Mouse (Mus musculus) hindbrain, embryonic 13.5 days (tissue): ENCODE results near the gene Macrod2. TPM values are rescaled to one million over a fixed set of nuclear protein-coding genes. Genes with fewer than 3 reads are reported as not detected.
A peak's percentile ranks its signal among the peaks of the same experiment; 100 is the strongest.

Experiments
- ATAC-seq: fragments of 200-750 bp; cut with Nextera tagmentation; 2 replicates; pipeline ENCODE4 v1.8.0; 2017; ENCODE audit warnings: moderate TSS enrichment; ENCODE audit not compliant: low FRiP score
- H3K27ac ChIP-seq: fragments of 300-500 bp; sonication (generic); 2 replicates; pipeline ENCODE4 v1.5.1; 2015; ENCODE audit warnings: inconsistent platforms, mild to moderate bottlenecking, moderate library complexity
- H3K27me3 ChIP-seq: fragments of 300-500 bp; sonication (generic); 2 replicates; pipeline ENCODE4 v1.6.1; 2015; ENCODE audit warnings: mild to moderate bottlenecking, inconsistent platforms
- H3K36me3 ChIP-seq: fragments of 300-500 bp; sonication (generic); 2 replicates; pipeline ENCODE4 v1.6.1; 2015; ENCODE audit warnings: mild to moderate bottlenecking, inconsistent platforms
- H3K4me1 ChIP-seq: fragments of 300-500 bp; sonication (generic); replicated peaks from 2 replicates; pipeline ENCODE4 v1.6.1; 2015; ENCODE audit warnings: inconsistent platforms
- H3K4me2 ChIP-seq: fragments of 300-500 bp; sonication (generic); 2 replicates; pipeline ENCODE4 v1.6.1; 2015; ENCODE audit warnings: inconsistent platforms, mild to moderate bottlenecking, moderate library complexity
- H3K4me3 ChIP-seq: fragments of 300-500 bp; sonication (generic); 2 replicates; pipeline ENCODE4 v1.5.1; 2015; ENCODE audit warnings: mild to moderate bottlenecking, inconsistent platforms
- H3K9ac ChIP-seq: fragments of 300-500 bp; sonication (generic); 2 replicates; pipeline ENCODE4 v1.6.1; 2015; ENCODE audit warnings: mild to moderate bottlenecking, inconsistent platforms
- H3K9me3 ChIP-seq: fragments of 300-500 bp; sonication (generic); 2 replicates; pipeline ENCODE4 v1.6.1; 2016; ENCODE audit warnings: inconsistent platforms
- WGBS: fragments of 180-500 bp; shearing (Covaris S2); methylation state at CpG from one replicate; pipeline ENCODE4 v1.1.7; 2015; 5-methylcytosine and 5-hydroxymethylcytosine counted together
- polyA plus RNA-seq: library from polyadenylated mRNA; unstranded; fragments of >200 nt; fragmentation: Nextera tagmentation; extraction: Ambion mirVana; gene quantifications from 2 replicates; pipeline ENCODE4 v1.2.1, GENCODE M21; 2015

The Macrod2 gene
- polyA plus RNA-seq, 1 experiment from 2014 or later: 74.7 TPM

DNA sequence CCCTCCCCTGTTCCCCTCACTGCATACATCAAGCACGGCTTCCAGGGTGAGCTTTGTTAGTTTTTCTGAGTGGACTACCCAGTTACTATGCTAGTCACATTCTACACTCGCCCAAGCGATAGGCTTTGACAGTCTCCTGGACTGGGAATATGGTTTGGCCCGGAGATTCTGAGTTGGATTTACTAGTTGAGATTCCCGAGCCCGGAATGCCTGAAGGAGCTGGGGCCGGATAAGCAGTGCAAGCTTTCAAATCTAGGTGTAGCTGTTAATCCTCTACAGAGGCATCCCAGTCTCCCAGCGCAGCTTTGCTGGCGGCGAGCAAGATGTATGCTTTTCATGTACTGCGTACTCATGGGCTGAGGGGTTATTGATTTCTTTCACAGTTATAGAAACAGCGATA, 275.3 kb downstream of the Macrod2 start:
- Histone ChIP-seq H3K4me1 (peaks cover 21% of the 10 kb centered on the region), H3K9me3 (no peaks in the 10 kb centered on the region), H3K36me3 (no peaks in the 10 kb centered on the region), H3K4me2 (peak overlapping the region; percentile 61), H3K4me3 (peak overlapping the region; percentile 58), H3K27ac (peak overlapping the region; percentile 84), H3K9ac (peak overlapping the region; percentile 77), H3K27me3 (peaks cover 6% of the 10 kb centered on the region; the same call in 1 of the 2 replicates)
- WGBS: under 1% methylated on average over 12 of the region's 12 CpGs
- ATAC-seq: peak; percentile 46; the same call in 1 of the 2 replicates

DNA sequence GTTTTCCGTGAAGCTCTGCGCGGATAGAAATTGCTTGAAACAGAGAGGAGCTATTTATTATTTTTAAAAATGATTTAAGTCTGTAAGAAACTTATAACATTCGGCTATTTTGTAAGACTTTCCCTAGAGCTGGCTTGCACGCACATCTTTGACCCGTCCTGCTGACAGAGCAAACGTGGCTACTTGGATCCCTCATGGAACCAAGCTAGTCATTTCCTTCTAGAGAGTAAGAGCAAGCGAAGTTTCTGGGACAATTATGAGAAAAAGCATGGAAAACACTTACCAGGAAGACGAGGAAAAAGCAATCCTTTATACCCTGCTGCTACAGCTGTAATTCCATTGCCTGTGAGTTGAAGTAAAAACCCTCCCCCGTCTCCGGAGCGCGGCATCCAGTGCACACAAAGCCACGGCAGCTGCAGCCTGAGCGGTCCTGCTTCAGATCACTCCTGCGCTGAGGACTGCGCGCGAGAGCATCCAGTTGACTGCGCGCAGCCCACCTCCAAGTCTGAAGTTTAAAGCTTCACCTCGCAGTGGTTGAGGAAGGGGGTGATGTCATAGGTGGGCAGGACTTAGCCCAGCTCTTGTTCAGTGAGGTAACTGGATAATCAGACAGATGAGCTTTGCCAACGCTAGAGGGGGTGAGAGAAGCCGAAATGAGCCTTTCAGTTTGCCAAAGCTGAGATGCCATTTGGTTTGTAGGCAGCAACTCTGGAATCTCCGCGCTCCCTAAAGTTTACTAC, 276.0 kb downstream of the Macrod2 start, which contains the start of gene Flrt3:
TSS of gene Flrt3 (minus strand) at position 507 of the 740 bp plus-strand sequence.
- Histone ChIP-seq H3K27me3 (peaks cover 6% of the 10 kb centered on the region; the same call in 1 of the 2 replicates), H3K4me1 (peaks cover 16% of the 10 kb centered on the region), H3K9ac (peak within 1 kb of the TSS; percentile 77), H3K9me3 (no peaks in the 10 kb centered on the region), H3K27ac (peak within 1 kb of the TSS; percentile 84), H3K4me2 (peak within 1 kb of the TSS; percentile 61), H3K4me3 (peak within 1 kb of the TSS; percentile 58), H3K36me3 (no peaks in the 10 kb centered on the region)
- ATAC-seq: peak; percentile 98
- WGBS: 1% methylated on average over 26 of the region's 26 CpGs

DNA sequence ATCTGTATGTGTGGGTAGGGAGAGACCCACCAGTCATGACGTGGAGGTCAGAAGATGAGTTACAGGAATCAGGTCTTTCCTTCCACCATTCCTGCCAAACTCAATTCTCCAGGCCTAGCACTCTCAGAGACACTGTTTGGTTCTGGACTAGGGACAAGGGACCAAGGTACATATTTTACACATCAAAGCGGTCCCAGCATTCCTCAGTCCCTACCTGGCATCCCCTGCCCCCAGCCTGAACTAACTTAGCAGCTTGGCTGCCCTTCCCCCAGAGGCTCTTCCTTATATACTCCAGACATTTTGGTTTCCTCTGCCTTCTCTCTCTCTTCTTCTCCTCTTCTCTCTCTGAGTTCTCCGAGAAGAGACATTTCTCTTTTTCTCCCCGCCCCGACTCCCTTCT, 278.4 kb downstream of the Macrod2 start:
- ATAC-seq: no peak
- no peak overlapping the region for H3K9ac ChIP-seq
- H3K9me3 ChIP-seq: no peaks in the 10 kb centered on the region
- H3K4me3 ChIP-seq: no peak overlapping the region
- no peak overlapping the region for H3K27ac ChIP-seq
- WGBS: 89% methylated on average over 5 of the region's 5 CpGs
- H3K4me2 ChIP-seq: no peak overlapping the region
- 0 out of 2 replicates have a peak, but pooled peaks cover 3% of the 10 kb centered on the region for H3K4me1 ChIP-seq
- no peaks in the 10 kb centered on the region for H3K36me3 ChIP-seq
- peaks cover 6% of the 10 kb centered on the region; the same call in 1 of the 2 replicates for H3K27me3 ChIP-seq

DNA sequence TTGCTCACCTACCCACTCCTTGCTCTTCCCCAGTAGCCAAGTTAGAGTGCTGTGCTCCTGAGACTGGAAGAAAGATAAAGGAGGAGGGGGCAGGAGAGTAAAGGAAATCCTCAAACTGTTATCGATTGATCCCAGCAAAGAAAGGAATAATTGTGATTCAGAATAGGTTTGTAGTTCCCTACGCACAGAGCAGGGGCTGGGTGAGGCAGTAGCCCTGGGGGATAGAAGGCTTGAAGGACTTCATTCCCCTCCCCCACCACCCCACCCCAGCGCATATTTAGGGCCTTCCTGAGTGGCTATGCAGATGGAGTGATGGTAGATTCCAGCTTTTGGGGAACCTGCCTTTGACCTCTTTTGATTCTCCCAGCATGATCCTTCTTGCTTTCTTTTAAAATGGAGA, 281.6 kb downstream of the Macrod2 start:
- ATAC-seq: no peak
- Histone ChIP-seq H3K4me2 (no peak overlapping the region), H3K27ac (no peak overlapping the region), H3K9ac (no peak overlapping the region), H3K4me3 (no peak overlapping the region), H3K27me3 (peaks cover 6% of the 10 kb centered on the region; the same call in 1 of the 2 replicates), H3K9me3 (no peaks in the 10 kb centered on the region), H3K36me3 (no peaks in the 10 kb centered on the region), H3K4me1 (no peaks in the 10 kb centered on the region)
- 12% methylated on average over 3 of the region's 3 CpGs for WGBS

DNA sequence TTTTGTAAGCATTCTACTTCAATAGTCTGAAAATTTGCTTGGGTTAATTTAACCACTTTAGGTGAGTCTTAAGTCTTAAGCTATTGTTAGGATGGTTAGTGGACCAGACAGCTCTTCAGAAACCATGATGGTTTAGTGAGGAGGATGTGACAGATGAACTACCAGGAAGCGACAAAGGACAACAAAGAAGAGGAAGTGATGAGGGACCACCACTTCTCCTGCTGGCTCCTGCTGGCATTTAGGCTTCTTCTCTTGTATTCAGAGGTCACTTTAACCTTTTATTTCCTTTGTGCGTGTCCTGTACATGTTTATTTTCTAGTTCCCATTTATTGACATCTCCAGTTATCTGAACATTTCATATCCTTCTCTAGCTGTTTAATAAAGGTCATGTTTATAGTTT, 295.8 kb downstream of the Macrod2 start:
- no peaks in the 10 kb centered on the region for H3K9me3 ChIP-seq
- no peaks in the 10 kb centered on the region for H3K4me1 ChIP-seq
- no peak overlapping the region for H3K9ac ChIP-seq
- H3K27me3 ChIP-seq: no peaks in the 10 kb centered on the region
- no peak overlapping the region for H3K4me3 ChIP-seq
- no peaks in the 10 kb centered on the region for H3K36me3 ChIP-seq
- H3K27ac ChIP-seq: no peak overlapping the region
- ATAC-seq: no peak
- 85% methylated on average over 2 of the region's 2 CpGs for WGBS
- H3K4me2 ChIP-seq: no peak overlapping the region

DNA sequence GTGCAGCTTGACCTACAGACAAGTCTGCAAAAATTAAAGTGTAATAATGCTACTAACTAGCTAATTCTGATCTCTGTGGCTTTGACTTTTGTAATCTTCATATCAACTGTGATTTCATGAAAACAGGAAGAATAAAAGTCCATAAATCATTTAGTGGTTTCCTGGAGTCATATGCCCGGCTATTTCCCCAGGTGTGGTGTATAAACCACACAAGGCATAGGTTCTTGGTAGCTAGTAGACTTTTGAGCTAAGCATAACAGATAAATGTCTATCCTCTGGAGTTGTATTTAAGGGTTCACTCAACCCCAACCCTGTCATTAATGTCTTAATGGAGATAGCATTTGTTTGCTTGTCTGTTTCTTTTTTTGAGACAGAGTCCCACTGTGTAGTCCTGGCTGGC, 296.3 kb downstream of the Macrod2 start:
- Histone ChIP-seq H3K9ac (no peak overlapping the region), H3K27ac (no peak overlapping the region), H3K4me3 (no peak overlapping the region), H3K27me3 (no peaks in the 10 kb centered on the region), H3K36me3 (no peaks in the 10 kb centered on the region), H3K9me3 (no peaks in the 10 kb centered on the region), H3K4me2 (no peak overlapping the region), H3K4me1 (no peaks in the 10 kb centered on the region)
- WGBS: 90% methylated on average over 1 of the region's 1 CpGs
- no peak for ATAC-seq

DNA sequence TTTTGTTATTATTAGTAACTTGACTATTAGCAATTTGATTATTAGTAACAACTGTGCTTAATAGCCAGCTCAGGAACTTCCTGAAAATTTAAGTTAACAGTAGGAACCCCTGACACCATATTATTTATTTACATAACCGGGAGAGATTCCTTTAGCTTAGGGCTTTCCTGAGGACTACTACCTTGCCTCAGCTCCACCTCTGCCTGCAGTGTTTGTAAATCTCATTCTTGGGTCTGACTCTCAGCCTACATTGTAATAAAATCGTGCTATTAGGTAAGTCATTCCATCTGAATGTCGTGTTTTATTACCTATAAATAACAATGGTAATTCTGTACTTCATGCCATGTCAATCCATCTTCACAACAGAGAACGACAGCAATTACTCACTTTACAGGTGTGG, 297.4 kb downstream of the Macrod2 start:
- Histone ChIP-seq H3K36me3 (no peaks in the 10 kb centered on the region), H3K9me3 (no peaks in the 10 kb centered on the region), H3K9ac (no peak overlapping the region), H3K4me2 (no peak overlapping the region), H3K4me1 (no peaks in the 10 kb centered on the region), H3K27me3 (no peaks in the 10 kb centered on the region), H3K4me3 (no peak overlapping the region), H3K27ac (no peak overlapping the region)
- ATAC-seq: no peak
- WGBS: 76% methylated on average over 4 of the region's 4 CpGs

DNA sequence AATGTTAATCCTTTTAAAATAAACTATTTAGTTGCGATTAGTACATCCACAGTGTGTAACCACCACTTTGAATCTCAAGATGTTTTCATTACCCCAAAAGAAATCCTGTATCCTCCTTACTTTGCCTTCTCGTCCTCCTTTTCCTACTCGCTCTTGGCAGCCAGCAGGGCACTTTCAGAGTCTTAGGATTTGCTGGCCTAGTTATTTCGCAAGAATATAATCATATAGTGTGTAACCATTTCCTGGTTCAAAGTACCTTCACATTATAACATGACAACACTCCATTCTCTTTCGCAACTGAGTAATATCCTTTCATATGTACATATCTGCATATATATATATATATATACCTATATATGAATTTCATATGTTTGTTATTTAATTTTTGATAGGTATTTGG, 298.7 kb downstream of the Macrod2 start:
- Histone ChIP-seq H3K36me3 (no peaks in the 10 kb centered on the region), H3K27me3 (no peaks in the 10 kb centered on the region), H3K9me3 (no peaks in the 10 kb centered on the region), H3K27ac (no peak overlapping the region), H3K4me2 (no peak overlapping the region), H3K9ac (no peak overlapping the region), H3K4me1 (peaks cover 6% of the 10 kb centered on the region; the same call in 1 of the 2 replicates), H3K4me3 (no peak overlapping the region)
- 94% methylated on average over 5 of the region's 5 CpGs for WGBS
- ATAC-seq: no peak

DNA sequence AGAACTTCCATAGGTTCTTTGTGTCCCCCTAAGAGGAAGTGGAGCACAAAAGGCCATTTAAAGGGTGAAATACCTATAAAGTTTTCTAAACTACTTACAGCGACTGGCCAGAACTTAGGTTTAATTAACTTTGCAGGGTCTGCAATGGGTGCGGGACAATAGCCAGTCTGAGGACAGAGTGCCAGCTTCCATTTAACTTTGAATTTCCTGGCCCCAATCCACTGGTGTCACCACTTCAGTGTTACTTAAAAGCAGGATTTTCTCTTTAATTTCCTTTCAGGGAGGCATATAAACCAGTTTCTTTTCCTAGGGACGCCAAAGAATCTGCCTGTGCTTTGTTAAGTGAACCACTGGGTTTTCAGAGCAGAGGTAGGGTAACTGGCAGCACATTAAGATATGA, 303.5 kb downstream of the Macrod2 start:
- H3K27ac ChIP-seq: no peak overlapping the region
- peaks cover 6% of the 10 kb centered on the region; the same call in 1 of the 2 replicates for H3K4me1 ChIP-seq
- H3K4me3 ChIP-seq: no peak overlapping the region
- H3K9me3 ChIP-seq: no peaks in the 10 kb centered on the region
- H3K27me3 ChIP-seq: no peaks in the 10 kb centered on the region
- WGBS: 49% methylated on average over 3 of the region's 3 CpGs
- ATAC-seq: no peak
- H3K4me2 ChIP-seq: no peak overlapping the region
- no peak overlapping the region for H3K9ac ChIP-seq
- no peaks in the 10 kb centered on the region for H3K36me3 ChIP-seq

DNA sequence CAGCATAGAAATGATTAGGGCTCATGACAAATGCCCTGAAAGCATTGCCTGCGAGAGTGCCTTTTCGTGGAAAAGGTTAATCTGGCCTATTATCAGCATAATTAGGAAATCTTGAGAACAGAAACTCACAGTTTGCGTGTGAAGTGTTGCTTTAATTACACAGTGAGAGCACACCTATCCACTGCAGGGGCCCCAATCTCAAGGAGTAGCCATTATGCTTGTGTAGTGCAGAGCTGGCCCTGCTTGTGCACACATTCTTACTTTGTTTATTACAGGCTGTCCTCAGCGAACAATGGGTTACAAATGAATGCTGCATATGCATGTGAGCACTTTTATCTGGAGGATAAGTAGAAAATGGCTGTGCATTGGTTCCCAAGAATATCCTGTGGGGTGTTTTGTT, 308.3 kb downstream of the Macrod2 start:
- Histone ChIP-seq H3K36me3 (no peaks in the 10 kb centered on the region), H3K4me2 (no peak overlapping the region), H3K9ac (no peak overlapping the region), H3K27me3 (no peaks in the 10 kb centered on the region), H3K4me1 (peaks cover 14% of the 10 kb centered on the region), H3K9me3 (no peaks in the 10 kb centered on the region), H3K27ac (no peak overlapping the region), H3K4me3 (no peak overlapping the region)
- no peak for ATAC-seq
- WGBS: 35% methylated on average over 4 of the region's 4 CpGs

DNA sequence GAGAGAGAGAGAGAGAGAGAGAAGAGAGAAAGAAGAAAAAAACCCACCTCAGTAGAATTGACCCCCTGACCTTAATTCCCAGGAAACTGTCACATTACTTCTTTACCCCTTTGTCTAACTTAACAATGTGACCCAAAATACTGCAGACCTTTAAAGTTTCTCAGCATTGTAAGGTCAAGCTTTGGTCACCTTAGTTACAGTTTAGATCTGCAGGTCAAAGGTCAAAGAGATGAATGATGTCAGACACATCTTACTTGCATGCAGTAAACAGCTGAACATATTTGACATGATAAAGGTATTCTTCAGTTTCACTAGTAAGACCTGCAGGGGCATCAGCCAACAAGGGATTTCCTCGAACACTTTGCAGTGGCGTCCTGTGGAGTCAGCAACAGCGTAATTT, 309.0 kb downstream of the Macrod2 start:
- Histone ChIP-seq H3K4me1 (peaks cover 11% of the 10 kb centered on the region), H3K27me3 (no peaks in the 10 kb centered on the region), H3K36me3 (no peaks in the 10 kb centered on the region), H3K27ac (no peak overlapping the region), H3K9ac (no peak overlapping the region), H3K4me3 (no peak overlapping the region), H3K4me2 (no peak overlapping the region), H3K9me3 (no peaks in the 10 kb centered on the region)
- ATAC-seq: no peak
- 4% methylated on average over 3 of the region's 3 CpGs for WGBS

DNA sequence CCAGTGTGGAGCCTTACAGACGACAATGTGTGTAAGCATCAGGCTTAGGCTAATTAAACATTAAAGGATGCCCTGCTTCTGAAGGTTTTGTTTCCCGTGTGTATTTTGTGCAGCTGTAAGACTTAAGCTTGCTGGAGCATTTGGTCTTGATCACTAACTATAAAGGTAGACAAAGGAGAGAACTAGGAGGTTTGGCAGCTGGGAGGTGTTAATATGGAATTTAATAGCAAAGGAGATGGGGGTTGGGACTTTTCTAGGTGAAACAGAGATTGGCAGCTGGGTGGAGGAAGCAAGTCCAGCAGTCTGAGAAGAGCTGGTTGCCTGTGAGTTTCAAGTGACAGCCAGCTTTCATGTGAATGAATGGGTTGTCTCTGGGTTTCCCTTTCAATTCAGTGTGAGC, 310.2 kb downstream of the Macrod2 start:
- Histone ChIP-seq H3K27ac (no peak overlapping the region), H3K9me3 (no peaks in the 10 kb centered on the region), H3K4me1 (peaks cover 11% of the 10 kb centered on the region), H3K4me2 (no peak overlapping the region), H3K27me3 (no peaks in the 10 kb centered on the region), H3K4me3 (no peak overlapping the region), H3K9ac (0 out of 2 replicates have a peak overlapping the region, but pooled peaks have one; percentile 13), H3K36me3 (no peaks in the 10 kb centered on the region)
- WGBS: 7% methylated on average over 2 of the region's 2 CpGs
- ATAC-seq: no peak

DNA sequence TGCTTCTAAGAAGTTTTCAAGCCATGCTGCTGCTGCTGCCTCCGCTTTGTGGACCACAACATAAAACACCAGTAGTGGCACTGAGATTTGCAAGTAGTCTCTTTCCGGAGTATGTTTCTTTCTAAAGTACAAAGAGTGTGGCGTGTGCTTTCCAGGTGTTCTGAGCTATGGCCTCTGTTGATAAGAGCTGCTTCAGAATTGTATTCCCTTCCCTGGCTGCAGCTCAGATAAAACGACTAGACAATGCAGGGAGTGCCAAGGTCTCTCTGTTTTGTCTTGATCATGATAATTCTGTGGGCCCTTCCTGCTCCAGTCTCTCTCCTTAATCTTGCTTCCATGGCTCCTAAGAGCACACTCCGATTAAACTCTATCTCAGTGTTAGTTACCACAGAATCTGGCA, 312.4 kb downstream of the Macrod2 start:
- Histone ChIP-seq H3K27me3 (no peaks in the 10 kb centered on the region), H3K36me3 (no peaks in the 10 kb centered on the region), H3K27ac (no peak overlapping the region), H3K9me3 (no peaks in the 10 kb centered on the region), H3K9ac (no peak overlapping the region), H3K4me1 (peaks cover 11% of the 10 kb centered on the region), H3K4me3 (no peak overlapping the region), H3K4me2 (no peak overlapping the region)
- ATAC-seq: no peak
- WGBS: 80% methylated on average over 5 of the region's 5 CpGs
